11 mouse cellular contexts compared by ENCODE assay signal in the genomic region with DNA sequence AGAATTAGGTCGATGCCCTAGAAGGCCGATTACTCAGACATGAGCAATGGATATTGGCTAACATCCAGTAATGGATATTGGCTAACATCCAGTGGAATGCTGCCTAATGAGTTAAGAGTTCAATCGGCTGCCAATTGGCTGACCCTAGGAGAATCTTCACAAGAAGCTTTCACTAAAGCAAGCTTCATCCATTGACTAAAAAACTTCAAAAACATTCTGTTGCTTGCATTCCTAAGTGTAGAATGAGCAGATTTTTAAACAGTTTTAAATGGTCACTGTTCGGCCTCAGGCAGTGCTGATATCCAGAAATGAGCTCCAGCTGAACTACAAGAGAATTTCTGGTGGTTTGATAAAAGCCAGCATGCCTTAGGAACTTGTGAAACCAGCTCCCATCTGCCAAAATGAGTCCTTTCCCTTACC. TPM values are rescaled to one million over a fixed set of nuclear protein-coding genes. Genes with fewer than 3 reads are reported as not detected.
DNase-seq lines count a peak whose midpoint lies in the region; ATAC-seq lines count a peak whose summit lies in the region.
"Had no signal": no experiment of that assay in that cellular context is flagged by ENCODE, and none has a peak within 500 bp of the region (broad histone marks: within the 10 kb centered on the region; RNA-seq: fewer than 3 reads in every experiment).

No protein-coding gene starts in this region.

- peak; percentile 51; the same call in 1 of the 2 replicates for ATAC-seq in forebrain, embryonic 13.5 days
- no peak; the same call in 1 of the 2 replicates for ATAC-seq in forebrain, embryonic 15.5 days (replicated peaks)
- peak; percentile 61 for ATAC-seq in limb, embryonic 13.5 days (ENCODE audit: low FRiP score, low read depth)

- no peak overlapping the region for H3K27ac ChIP-seq in forebrain, embryonic 13.5 days
- no peak overlapping the region for H3K27ac ChIP-seq in forebrain, embryonic 15.5 days (replicated peaks)
- no peak overlapping the region; the same call in 1 of the 2 replicates for H3K27ac ChIP-seq in limb, embryonic 13.5 days
- no peak overlapping the region for H3K27ac ChIP-seq in limb, embryonic 10.5 days
- H3K27ac ChIP-seq: embryonic facial prominence, embryonic 15.5 days had no signal

- no peak overlapping the region for H3K4me3 ChIP-seq in forebrain, embryonic 13.5 days
- no peak overlapping the region for H3K4me3 ChIP-seq in forebrain, embryonic 15.5 days
- H3K4me3 ChIP-seq in limb, embryonic 13.5 days, result no peak overlapping the region
- no peak overlapping the region for H3K4me3 ChIP-seq in limb, embryonic 10.5 days
- H3K4me3 ChIP-seq: embryonic facial prominence, embryonic 15.5 days had no signal

- 0 out of 2 replicates have a peak, but pooled peaks cover 5% of the 10 kb centered on the region for H3K9me3 ChIP-seq in forebrain, embryonic 13.5 days (replicated peaks)
- H3K9me3 ChIP-seq in forebrain, embryonic 15.5 days, result no peaks in the 10 kb centered on the region
- no peaks in the 10 kb centered on the region; the same call in 1 of the 2 replicates for H3K9me3 ChIP-seq in limb, embryonic 13.5 days
- H3K9me3 ChIP-seq in limb, embryonic 10.5 days (replicated peaks), result no peaks in the 10 kb centered on the region
- H3K9me3 ChIP-seq: embryonic facial prominence, embryonic 15.5 days had no signal

- no peak overlapping the region for H3K9ac ChIP-seq in forebrain, embryonic 13.5 days
- no peak overlapping the region for H3K9ac ChIP-seq in forebrain, embryonic 15.5 days (replicated peaks)
- no peak overlapping the region for H3K9ac ChIP-seq in limb, embryonic 13.5 days
- H3K9ac ChIP-seq: embryonic facial prominence, embryonic 15.5 days had no signal

- H3K4me1 ChIP-seq in forebrain, embryonic 13.5 days, result peaks cover 5% of the 10 kb centered on the region; the same call in 1 of the 2 replicates
- 0 out of 2 replicates have a peak, but pooled peaks cover 6% of the 10 kb centered on the region for H3K4me1 ChIP-seq in forebrain, embryonic 15.5 days
- 0 out of 2 replicates have a peak, but pooled peaks cover 9% of the 10 kb centered on the region for H3K4me1 ChIP-seq in limb, embryonic 13.5 days
- no peaks in the 10 kb centered on the region for H3K4me1 ChIP-seq in limb, embryonic 10.5 days
- H3K4me1 ChIP-seq: embryonic facial prominence, embryonic 15.5 days had no signal

- H3K36me3 ChIP-seq in forebrain, embryonic 13.5 days (ENCODE audit: poor library complexity, severe bottlenecking), result no peaks in the 10 kb centered on the region
- H3K36me3 ChIP-seq in forebrain, embryonic 15.5 days, result no peaks in the 10 kb centered on the region
- no peaks in the 10 kb centered on the region for H3K36me3 ChIP-seq in limb, embryonic 13.5 days
- no peaks in the 10 kb centered on the region for H3K36me3 ChIP-seq in limb, embryonic 10.5 days
- H3K36me3 ChIP-seq: embryonic facial prominence, embryonic 15.5 days had no signal

- no peak for DNase-seq in limb, embryonic 10.5 days (ENCODE audit: low spot score)
- peak; percentile 81 for DNase-seq in fat pad, adult 2 months (ENCODE audit: extremely low read depth, low read depth, low spot score)
- DNase-seq in lung, postnatal 14 days, result peak; percentile 23
- no peak for DNase-seq in frontal cortex, postnatal 14 days (ENCODE audit: low spot score in 2 of 2)
- DNase-seq in thymus, postnatal 10 days (ENCODE audit: low spot score in 2 of 2), result no peak
- DNase-seq: right cerebral cortex, postnatal 14 days had no signal

- H3K4me2 ChIP-seq in forebrain, embryonic 13.5 days, result no peak overlapping the region
- no peak overlapping the region for H3K4me2 ChIP-seq in forebrain, embryonic 15.5 days (replicated peaks)
- H3K4me2 ChIP-seq in limb, embryonic 13.5 days (replicated peaks), result no peak overlapping the region
- H3K4me2 ChIP-seq: embryonic facial prominence, embryonic 15.5 days; midbrain, embryonic 11.5 days had no signal

- no peaks in the 10 kb centered on the region for H3K27me3 ChIP-seq in forebrain, embryonic 13.5 days
- H3K27me3 ChIP-seq in forebrain, embryonic 15.5 days, result no peaks in the 10 kb centered on the region
- H3K27me3 ChIP-seq in limb, embryonic 13.5 days, result no peaks in the 10 kb centered on the region
- no peaks in the 10 kb centered on the region for H3K27me3 ChIP-seq in limb, embryonic 10.5 days (ENCODE audit: low read depth, poor library complexity, severe bottlenecking)
- H3K27me3 ChIP-seq: embryonic facial prominence, embryonic 15.5 days had no signal

- 46% methylated on average over 4 of the region's 4 CpGs for WGBS in forebrain, embryonic 13.5 days
- WGBS in forebrain, embryonic 15.5 days, result 36% methylated on average over 4 of the region's 4 CpGs
- 47% methylated on average over 4 of the region's 4 CpGs for WGBS in limb, embryonic 13.5 days
- WGBS in limb, embryonic 10.5 days, result 91% methylated on average over 4 of the region's 4 CpGs

RNA-seq across cellular contexts. Expression of a gene that starts 56.8 kb away (rescaled TPM):
- 30.0 and 31.8 TPM in 2 replicates for polyA plus RNA-seq in forebrain, embryonic 13.5 days (2015; fragmentation: Nextera tagmentation; extraction: Ambion mirVana)
- 12.6 and 14.6 TPM in 2 replicates for polyA plus RNA-seq in forebrain, embryonic 15.5 days (2015; fragmentation: Nextera tagmentation; extraction: Ambion mirVana)
- polyA plus RNA-seq in limb, embryonic 13.5 days (2015; fragmentation: Nextera tagmentation; extraction: Ambion mirVana), result 30.8 and 31.4 TPM in 2 replicates
- polyA plus RNA-seq in limb, embryonic 10.5 days (2016; fragmentation: Nextera tagmentation; extraction: Ambion mirVana), result 29.9 and 39.5 TPM in 2 replicates

Comparison
In these comparisons a context has a peak if more than half of its experiments do, and no peak if none do; other contexts are left out.
1. DNase-seq: peak in fat pad, adult 2 months (single experiment) and lung, postnatal 14 days (single experiment); none in limb, embryonic 10.5 days (single experiment), frontal cortex, postnatal 14 days (0 of 2) and thymus, postnatal 10 days (0 of 2).